Mouse (Mus musculus): ENCODE measurements around the gene C130026I21Rik. TPM values are rescaled to one million over a fixed set of nuclear protein-coding genes. Genes with fewer than 3 reads are reported as not detected.
"Not testable (repeated sequence)": the region's sequence is repeated elsewhere in the genome, so short reads cannot be mapped to it uniquely, and the experiment has no call there.

C130026I21Rik gene
- total RNA-seq, 4 experiments from 2014 or later: 1.5 to 4.7 (median 2.2) TPM

DNA sequence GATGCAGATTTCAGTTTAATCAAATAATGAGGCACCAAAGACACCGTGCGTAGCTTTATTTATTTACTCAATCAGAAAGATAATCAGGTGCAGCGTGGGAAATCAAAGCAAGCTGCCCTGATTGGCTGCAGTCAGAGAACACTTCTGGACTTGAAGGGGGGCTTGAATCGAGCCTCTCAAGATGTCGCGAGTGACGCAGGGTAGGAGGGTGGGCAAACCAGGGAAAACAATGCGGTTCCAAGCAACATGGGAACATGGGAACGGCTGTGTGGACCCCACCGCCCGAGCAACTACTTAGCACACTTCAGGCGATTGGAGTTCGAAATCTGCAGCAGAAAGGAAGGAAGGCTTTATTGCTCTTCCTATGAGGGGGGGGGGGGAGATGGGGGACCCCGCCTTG is 240.2 kb downstream of the C130026I21Rik start:
- not testable (repeated sequence) for DNase-seq

- not testable (repeated sequence) for DNase-seq
These were observed 258.4 kb downstream of the C130026I21Rik start for GRCm38 (mm10) chr1:85011933-85012332.

DNA sequence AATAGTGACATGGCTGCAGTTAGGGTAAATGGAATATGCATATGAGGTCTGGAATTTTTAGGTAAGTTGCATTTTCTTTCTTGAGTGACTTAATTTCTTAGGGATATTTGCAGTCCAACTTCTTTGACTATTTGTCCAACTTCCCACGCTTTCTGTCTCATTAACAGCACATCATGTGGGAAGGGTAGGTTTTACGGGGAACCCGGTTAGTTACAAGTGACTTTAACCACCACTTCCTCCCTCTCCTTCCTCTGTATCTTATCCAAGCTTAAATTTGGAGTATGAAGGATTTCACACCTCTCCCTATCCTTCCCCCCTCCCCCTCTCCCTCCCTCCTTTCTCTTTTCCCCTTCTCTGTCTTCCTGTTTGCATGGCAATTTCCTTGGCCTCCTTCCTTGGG is 259.4 kb downstream of the C130026I21Rik start:
- DNase-seq: not testable (repeated sequence)

DNA sequence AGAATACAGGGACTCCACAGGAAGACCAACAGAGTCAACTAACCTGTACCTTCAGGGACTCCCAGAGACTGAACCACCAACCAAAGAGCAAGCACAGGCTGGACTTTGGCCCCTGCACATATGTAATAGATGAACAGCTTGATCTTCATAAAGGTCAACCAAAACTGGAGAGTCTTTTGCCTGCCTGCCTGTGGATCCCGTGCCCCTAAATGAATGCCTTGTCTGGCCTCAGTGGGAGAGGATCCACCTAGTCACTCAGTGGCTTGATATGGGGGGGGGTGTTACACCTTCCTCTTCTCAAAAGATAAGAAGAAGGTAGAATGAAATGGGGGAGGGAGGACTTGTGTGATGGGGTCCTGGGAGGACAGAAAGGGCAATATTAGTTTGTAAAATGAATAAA is 262.6 kb downstream of the C130026I21Rik start:
- DNase-seq: not testable (repeated sequence)

- DNase-seq: not testable (repeated sequence)
These were observed 271.1 kb downstream of the C130026I21Rik start for GRCm38 (mm10) chr1:84999241-84999640.

DNA sequence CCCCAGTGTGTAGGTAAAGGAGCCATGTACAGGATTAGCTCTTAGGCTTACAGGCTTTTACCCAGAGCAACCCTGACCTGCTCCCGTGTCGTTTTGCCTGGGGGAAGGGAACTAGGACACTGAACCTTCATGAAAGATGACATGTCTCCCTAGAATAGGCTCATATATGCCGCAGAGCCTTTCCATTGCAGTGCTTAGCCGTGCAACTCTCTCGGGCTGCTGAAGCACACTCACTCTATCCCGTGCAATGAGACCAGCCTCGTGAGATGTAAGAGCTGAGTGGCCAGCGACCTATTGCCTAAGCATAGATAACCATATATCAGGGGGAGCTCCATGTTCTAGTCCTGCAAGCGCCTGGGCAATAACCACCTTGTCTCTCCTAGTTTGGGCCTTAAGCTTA is 274.1 kb downstream of the C130026I21Rik start:
- not testable (repeated sequence) for DNase-seq

DNA sequence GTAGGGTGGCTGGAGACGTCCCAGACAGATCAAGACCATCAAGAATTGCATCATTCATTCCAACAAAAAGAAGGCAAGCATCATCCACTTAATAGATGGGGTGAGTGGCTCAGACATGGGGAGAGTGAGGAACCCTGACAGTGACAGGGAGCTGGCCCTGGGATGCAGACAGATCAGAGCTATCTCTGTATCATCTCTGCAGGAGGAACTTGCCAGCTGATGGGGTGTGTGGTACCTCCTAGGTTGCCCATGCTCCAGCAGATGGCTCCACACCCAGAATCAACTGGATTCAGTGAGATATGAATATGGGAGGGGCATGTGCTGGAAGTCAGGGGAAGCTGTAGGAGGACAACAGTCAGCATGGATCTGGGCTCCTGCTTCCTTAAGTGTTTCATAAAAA is 275.9 kb downstream of the C130026I21Rik start:
- not testable (repeated sequence) for DNase-seq

DNA sequence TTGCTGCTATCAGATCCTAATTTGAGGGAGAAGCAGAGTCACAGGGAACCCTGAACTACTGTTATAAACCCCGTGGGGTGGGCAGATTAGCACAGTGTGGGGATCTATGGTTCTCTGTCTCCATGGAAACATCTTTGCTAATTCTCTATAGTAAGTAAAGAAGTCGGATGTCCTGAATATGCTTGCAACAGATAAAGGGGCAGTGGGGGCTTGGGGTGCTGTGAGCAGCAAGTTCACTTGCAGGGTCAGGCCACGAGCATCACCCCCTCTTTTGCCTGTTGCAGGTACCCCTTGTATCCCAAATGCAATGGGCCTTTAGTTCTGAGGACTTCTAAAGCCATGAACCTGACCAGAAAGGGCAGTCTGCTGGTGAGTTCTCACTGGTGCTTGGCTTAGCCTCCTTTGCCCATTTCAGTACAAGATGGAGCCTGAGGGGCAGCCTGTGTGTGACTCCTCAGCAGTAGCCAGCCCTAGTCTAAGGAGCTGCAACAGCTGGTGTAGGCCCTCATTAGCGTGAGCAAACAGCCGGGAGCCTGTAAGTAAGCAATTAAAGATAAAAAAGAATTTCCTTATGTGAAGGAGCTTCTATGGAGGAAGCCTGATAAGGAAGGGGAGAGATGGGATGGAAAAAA is 276.6 kb downstream of the C130026I21Rik start:
- DNase-seq: not testable (repeated sequence)

GRCm38 (mm10) chr1:84993235-84993634 is 277.1 kb downstream of the C130026I21Rik start:
- DNase-seq: not testable (repeated sequence)

DNA sequence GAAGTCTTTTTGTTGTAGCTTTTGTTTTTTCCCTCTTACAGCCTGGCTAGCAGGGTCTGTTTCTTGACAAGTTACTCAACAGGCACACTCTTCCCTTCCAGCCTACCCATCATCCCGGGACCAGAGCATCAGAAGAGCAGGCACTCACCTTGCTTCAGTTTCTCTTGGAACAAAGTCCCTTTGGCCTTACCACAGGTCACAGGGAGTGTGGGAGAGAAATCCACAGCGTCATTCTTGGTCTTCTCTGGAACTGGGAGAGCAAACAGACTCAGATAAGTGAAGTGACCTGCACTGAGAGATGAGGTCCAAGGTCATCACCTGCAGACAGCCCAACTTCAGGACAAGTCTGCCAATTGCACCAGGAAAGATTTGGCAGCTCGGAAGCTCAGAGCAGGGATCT is 277.5 kb downstream of the C130026I21Rik start:
- not testable (repeated sequence) for DNase-seq

DNA sequence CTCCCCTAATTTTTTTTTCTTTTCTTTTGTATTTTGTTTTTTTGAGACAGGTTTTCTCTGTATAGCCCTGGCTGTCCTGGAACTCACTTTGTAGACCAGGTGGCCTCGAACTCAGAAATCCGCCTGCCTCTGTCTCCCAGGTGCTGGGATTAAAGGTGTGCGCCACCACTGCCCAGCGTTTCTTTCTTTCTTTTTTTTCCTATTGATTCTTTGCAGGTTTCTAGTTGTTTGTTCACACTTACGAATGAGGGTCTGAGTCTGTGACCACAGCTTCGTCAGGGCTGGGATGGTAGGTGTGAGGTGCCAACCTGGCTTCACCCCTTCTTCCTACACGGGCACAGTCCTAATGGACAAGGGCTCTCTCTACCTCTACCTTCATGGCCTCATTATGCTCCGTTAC is 281.3 kb downstream of the C130026I21Rik start:
- not testable (repeated sequence) for DNase-seq

GRCm38 (mm10) chr1:84987729-84988128 is 282.6 kb downstream of the C130026I21Rik start:
- DNase-seq: not testable (repeated sequence)

GRCm38 (mm10) chr1:84961779-84962178 is 308.6 kb downstream of the C130026I21Rik start:
- not testable (repeated sequence) for DNase-seq

GRCm38 (mm10) chr1:84957713-84958112 is 312.7 kb downstream of the C130026I21Rik start:
- not testable (repeated sequence) for DNase-seq

GRCm38 (mm10) chr1:84956771-84957170 is 313.6 kb downstream of the C130026I21Rik start:
- DNase-seq: not testable (repeated sequence)

- DNase-seq: no peak
These were observed 317.7 kb downstream of the C130026I21Rik start for GRCm38 (mm10) chr1:84952456-84953181.

DNA sequence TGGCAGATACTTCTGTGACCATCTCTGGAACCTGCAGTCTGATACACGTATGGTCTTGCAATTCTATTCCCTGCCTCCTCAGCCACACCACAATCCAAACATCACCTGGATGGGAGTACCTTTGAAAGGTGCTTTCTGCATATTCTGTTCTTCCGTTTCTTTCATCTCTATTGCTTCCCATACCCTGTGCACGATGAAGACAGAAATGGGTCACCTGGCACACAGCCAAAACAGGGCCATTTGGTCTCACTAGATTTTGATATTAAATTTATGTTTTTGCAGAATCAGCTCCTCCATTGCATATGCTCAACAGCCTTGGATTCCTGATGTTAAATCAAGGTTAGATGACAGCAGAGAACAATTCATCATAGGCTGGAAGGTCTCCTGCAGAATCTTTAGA is 318.8 kb downstream of the C130026I21Rik start:
- peak; percentile 72 for DNase-seq

GRCm38 (mm10) chr1:84947390-84947789 is 323.0 kb downstream of the C130026I21Rik start:
- no peak for DNase-seq

- DNase-seq: no peak
These were observed 324.4 kb downstream of the C130026I21Rik start for GRCm38 (mm10) chr1:84945950-84946349.

GRCm38 (mm10) chr1:84943549-84943948 is 326.8 kb downstream of the C130026I21Rik start:
- DNase-seq: no peak

Measured in adrenal gland, adult 8-10 months (tissue).